Mouse (Mus musculus): ENCODE measurements around the gene Zfp322a. TPM values are rescaled to one million over a fixed set of nuclear protein-coding genes. Genes with fewer than 3 reads are reported as not detected.
"Not testable (repeated sequence)": the region's sequence is repeated elsewhere in the genome, so short reads cannot be mapped to it uniquely, and the experiment has no call there.

Gene Zfp322a
- total RNA-seq, 4 experiments from 2014 or later: 12.3 to 15.4 (median 14.7) TPM

GRCm38 (mm10) chr13:23317305-23317889, 51.6 kb downstream of the Zfp322a start:
- DNase-seq (ENCODE audit: low spot score): no peak

- DNase-seq (ENCODE audit: low spot score): no peak
These were observed 55.9 kb downstream of the Zfp322a start for GRCm38 (mm10) chr13:23312909-23313669.

GRCm38 (mm10) chr13:23310036-23310435, 59.0 kb downstream of the Zfp322a start:
- no peak for DNase-seq (ENCODE audit: low spot score)

GRCm38 (mm10) chr13:23309495-23310011, 59.5 kb downstream of the Zfp322a start:
- no peak for DNase-seq (ENCODE audit: low spot score)

GRCm38 (mm10) chr13:23308639-23309307, 60.2 kb downstream of the Zfp322a start:
- not testable (repeated sequence) for DNase-seq (ENCODE audit: low spot score)

GRCm38 (mm10) chr13:23307069-23307814, 61.8 kb downstream of the Zfp322a start:
- no peak for DNase-seq (ENCODE audit: low spot score)

GRCm38 (mm10) chr13:23306707-23307068, 62.3 kb downstream of the Zfp322a start:
- DNase-seq (ENCODE audit: low spot score): no peak

Other genes with a start within 250 kb of the Zfp322a start
- gene Vmn1r218, start 236.1 kb downstream of the Zfp322a start, total RNA-seq (2022): not detected
- not detected for gene Vmn1r219, start 209.9 kb downstream of the Zfp322a start, total RNA-seq (2022)
- not detected for gene Vmn1r220, start 181.2 kb downstream of the Zfp322a start, total RNA-seq (2022)
- gene Vmn1r221, start 155.1 kb downstream of the Zfp322a start, total RNA-seq (2022): not detected
- gene Vmn1r222, start 133.3 kb downstream of the Zfp322a start, total RNA-seq (2022): not detected
- gene Vmn1r223, start 122.1 kb downstream of the Zfp322a start, total RNA-seq (2022): not detected
- 1 to 10 TPM; 4.1 to 4.8 (median 4.7) TPM for gene Abt1, start 54.7 kb upstream of the Zfp322a start, total RNA-seq (2022)
- gene Btn1a1, start 96.7 kb upstream of the Zfp322a start, total RNA-seq (2022): not detected
- gene Btn2a2, start 119.6 kb upstream of the Zfp322a start, total RNA-seq (2022): not detected
- gene Hist1h4h, start 161.8 kb upstream of the Zfp322a start, total RNA-seq (2022): 100 to 1,000 TPM; 231 to 254 (median 246) TPM
- gene Hist1h2af, start 164.7 kb upstream of the Zfp322a start, total RNA-seq (2022): 10 to 100 TPM in 1 of 4 experiments, 1 to 10 TPM in 3; 2.4 to 17.9 (median 5.5) TPM
- 1 to 10 TPM; 3.4 to 5.0 (median 3.8) TPM for gene Hist1h3g, start 166.2 kb upstream of the Zfp322a start, total RNA-seq (2022)
- 1 to 10 TPM in 2 of 4 experiments, under 1 TPM in 2; 0.91 to 1.3 (median 1.1) TPM for gene Hist1h2bh, start 174.2 kb upstream of the Zfp322a start, total RNA-seq (2022)
- 1 to 10 TPM; 4.6 to 6.3 (median 5.7) TPM for gene Hist1h3f, start 174.8 kb upstream of the Zfp322a start, total RNA-seq (2022)
- gene Hist1h4f, start 182.4 kb upstream of the Zfp322a start, total RNA-seq (2022): 10 to 100 TPM; 18.8 to 31.0 (median 26.5) TPM
- gene Hist1h1d, start 184.1 kb upstream of the Zfp322a start, total RNA-seq (2022): 1 to 10 TPM; 1.2 to 1.5 (median 1.4) TPM
- gene Hist1h3e, start 193.2 kb upstream of the Zfp322a start, total RNA-seq (2022): 10 to 100 TPM; 13.1 to 17.7 (median 13.5) TPM
- 1 to 10 TPM in 3 of 4 experiments, not detected in 1; 1.4 to 4.9 (median 1.6) TPM for gene Hist1h2ae, start 202.0 kb upstream of the Zfp322a start, total RNA-seq (2022)
- 10 to 100 TPM; 18.1 to 34.4 (median 24.0) TPM for gene Hist1h2bg, start 202.2 kb upstream of the Zfp322a start, total RNA-seq (2022)
- 10 to 100 TPM in 2 of 4 experiments, 1 to 10 TPM in 2; 5.9 to 13.7 (median 10.7) TPM for gene Hist1h2bf, start 205.0 kb upstream of the Zfp322a start, total RNA-seq (2022)
- gene Hist1h2ad, start 205.2 kb upstream of the Zfp322a start, total RNA-seq (2022): 1 to 10 TPM; 1.8 to 4.3 (median 2.7) TPM
- 1 to 10 TPM; 1.1 to 4.0 (median 2.0) TPM for gene Hist1h3d, start 206.6 kb upstream of the Zfp322a start, total RNA-seq (2022)
- gene Hist1h4d, start 212.4 kb upstream of the Zfp322a start, total RNA-seq (2022): 10 to 100 TPM; 42.4 to 50.0 (median 46.1) TPM